Mouse (Mus musculus): Measurements from ENCODE around the gene Sympk.

Gene Sympk

GRCm38 (mm10) chr7:19084277-19084771 lies 60.1 kb downstream of the Sympk start:
- DNase-seq: peak; percentile 47

DNA sequence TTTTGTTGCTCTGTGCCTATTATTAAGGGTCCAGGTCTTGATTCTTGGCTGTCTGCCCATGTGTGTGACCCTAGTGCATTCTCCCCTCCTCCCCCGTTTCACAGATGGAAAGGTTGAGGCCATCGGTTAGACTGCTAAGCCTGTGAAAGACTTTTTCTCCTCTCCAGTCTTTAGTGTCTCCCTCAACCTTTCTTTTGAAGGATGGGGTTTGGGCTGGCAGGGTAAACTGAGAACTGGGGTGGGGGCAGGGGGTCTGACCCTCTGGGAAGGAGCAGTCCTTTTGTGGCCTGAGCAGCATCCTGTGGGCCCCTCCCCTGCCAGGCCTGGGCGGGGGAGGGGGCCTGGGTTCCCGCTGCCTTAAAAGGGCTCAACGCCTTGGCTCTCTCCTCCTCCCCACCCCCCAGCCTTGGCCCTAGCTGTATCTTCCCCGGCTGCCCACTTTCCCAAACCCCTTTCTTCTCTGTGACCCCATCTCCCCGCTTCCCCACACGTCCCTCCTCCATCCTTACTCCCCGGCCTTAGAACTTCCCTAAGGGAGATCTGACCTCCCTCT lies 60.8 kb downstream of the Sympk start:
- no peak for DNase-seq

GRCm38 (mm10) chr7:19085495-19085894 lies 61.3 kb downstream of the Sympk start:
- DNase-seq: no peak

DNA sequence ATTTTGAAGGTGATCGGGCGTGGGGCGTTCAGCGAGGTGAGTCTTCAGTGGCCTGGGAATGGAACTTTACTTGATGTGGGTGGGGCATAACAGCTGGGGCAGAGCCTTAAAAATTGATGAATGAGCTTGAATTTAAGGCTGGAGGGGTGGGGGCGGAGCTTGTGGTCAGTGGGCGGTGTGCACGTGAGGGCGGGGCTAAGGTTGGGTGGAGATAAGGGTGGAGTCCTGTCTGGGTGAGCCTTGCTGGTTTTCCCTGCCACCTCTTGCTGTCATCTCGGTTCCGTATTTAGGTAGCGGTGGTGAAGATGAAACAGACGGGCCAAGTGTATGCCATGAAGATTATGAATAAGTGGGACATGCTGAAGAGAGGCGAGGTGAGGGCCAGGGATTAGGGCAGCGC lies 61.9 kb downstream of the Sympk start:
- DNase-seq: peak; percentile 64

GRCm38 (mm10) chr7:19086760-19087159 lies 62.6 kb downstream of the Sympk start:
- no peak for DNase-seq

DNA sequence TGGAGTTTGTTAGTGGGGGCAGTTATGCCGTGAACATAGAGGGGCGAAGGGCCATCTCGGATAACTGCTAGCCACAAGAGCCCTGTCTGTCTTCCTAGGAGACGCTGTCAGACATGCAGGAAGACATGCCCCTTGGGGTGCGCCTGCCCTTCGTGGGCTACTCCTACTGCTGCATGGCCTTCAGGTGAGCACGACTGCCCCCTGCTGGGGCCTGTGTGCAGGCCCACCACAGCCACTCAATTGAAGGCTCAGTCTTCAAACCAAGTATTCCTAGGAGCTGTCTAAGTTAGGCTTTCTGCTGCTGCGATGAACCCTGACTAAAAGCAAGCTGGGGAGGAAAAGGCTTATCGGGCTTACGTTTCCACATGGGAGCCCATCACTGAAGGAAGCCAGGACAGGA lies 64.6 kb downstream of the Sympk start:
- peak; percentile 80 for DNase-seq

GRCm38 (mm10) chr7:19091913-19092312 lies 67.7 kb downstream of the Sympk start:
- no peak for DNase-seq

DNA sequence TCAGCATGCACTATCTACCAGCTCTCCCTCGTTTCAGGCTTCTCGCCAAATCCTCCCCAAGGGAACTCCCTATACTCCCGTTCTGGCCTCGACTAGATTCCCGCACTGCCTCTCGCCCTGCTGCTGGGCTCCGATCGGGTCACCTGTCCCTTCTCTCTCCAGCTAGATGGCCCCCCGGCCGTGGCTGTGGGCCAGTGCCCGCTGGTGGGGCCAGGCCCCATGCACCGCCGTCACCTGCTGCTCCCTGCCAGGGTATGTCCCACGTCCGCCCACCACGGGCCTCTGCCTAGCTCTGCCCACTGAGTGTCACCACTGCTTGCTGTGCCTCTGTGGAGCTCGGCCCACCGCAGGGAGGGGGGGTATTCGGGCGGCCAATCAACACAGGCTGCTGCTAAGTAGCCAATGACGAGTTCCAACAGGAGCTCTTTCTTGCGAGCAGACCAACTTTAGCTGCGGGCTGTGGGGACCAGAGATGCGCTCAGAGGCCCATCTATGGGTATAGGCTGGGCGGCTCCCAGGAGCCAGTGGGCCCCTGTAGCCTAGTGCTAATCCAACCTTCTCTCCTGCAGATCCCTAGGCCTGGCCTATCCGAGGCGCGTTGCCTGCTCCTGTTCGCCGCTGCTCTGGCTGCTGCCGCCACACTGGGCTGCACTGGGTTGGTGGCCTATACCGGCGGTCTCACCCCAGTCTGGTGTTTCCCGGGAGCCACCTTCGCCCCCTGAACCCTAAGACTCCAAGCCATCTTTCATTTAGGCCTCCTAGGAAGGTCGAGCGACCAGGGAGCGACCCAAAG lies 68.4 kb downstream of the Sympk start:
- DNase-seq: peak; percentile 56

DNA sequence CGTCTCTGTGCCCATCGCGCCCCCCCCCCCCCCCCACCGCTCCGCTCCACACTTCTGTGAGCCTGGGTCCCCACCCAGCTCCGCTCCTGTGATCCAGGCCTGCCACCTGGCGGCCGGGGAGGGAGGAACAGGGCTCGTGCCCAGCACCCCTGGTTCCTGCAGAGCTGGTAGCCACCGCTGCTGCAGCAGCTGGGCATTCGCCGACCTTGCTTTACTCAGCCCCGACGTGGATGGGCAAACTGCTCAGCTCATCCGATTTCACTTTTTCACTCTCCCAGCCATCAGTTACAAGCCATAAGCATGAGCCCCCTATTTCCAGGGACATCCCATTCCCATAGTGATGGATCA lies 69.0 kb downstream of the Sympk start:
- peak; percentile 92 for DNase-seq

- DNase-seq: peak; percentile 98
Observed at GRCm38 (mm10) chr7:19093537-19094385, 69.6 kb downstream of the Sympk start.

DNA sequence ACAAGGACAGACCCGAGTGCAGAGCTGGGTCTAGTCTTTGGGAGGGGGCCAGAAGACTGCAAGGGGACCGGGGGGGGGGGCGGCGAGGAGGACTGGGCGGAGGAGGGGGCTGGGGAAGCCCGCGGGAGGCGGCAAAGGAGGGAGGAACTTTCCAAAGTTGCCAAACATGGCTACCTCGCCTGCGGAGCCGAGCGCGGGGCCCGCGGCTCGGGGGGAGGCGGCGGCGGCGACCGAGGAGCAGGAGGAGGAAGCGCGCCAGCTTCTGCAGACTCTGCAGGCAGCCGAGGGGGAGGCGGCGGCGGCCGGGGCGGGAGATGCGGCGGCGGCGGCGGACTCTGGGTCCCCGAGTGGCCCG lies 70.3 kb downstream of the Sympk start, which contains the start of gene Six5:
Gene Six5, plus strand, starts transcription at position 124 of the 355 bp plus-strand sequence.
- peak; percentile 43 for DNase-seq

- DNase-seq: peak; percentile 51
Observed at GRCm38 (mm10) chr7:19094826-19095750, 70.9 kb downstream of the Sympk start.

DNA sequence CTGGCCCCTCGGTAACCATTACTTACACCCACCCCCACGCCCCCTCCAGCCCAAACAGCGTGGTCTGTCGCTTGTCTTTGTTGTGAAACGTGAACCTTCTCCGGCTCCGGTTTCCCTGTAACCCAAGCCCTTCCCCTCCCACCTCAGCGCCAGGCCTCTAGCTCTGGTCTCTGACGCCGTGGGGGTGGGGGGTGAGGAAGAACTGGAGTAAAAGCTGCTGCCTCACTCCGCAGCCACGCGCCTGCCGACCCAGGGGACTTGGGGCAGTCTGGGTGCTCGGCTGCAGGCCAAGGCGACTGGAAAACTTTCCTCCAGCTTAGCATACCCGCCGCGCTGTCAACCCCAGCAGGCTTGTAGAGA lies 71.6 kb downstream of the Sympk start:
- DNase-seq: peak; percentile 65

DNA sequence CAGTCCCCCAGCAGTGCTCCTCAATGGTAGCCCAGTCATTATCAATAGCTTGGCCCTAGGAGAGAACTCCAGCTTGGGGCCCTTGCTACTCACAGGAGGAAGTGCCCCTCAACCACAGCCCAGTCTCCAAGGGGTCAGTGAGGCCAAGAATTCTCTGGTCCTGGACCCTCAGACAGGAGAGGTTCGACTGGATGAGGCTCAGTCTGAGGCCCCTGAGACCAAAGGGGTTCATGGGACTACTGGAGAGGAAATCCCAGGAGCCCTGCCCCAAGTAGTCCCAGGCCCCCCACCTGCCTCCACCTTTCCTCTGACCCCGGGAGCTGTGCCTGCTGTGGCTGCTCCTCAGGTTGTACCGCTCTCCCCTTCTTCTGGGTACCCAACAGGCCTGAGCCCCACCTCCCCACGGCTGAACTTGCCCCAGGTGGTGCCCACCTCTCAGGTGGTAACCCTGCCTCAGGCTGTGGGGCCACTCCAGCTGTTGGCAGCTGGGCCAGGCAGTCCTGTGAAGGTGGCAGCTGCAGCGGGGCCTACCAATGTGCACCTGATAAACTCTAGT lies 72.3 kb downstream of the Sympk start:
- DNase-seq: no peak

GRCm38 (mm10) chr7:19097217-19097616 lies 73.0 kb downstream of the Sympk start:
- DNase-seq: no peak

DNA sequence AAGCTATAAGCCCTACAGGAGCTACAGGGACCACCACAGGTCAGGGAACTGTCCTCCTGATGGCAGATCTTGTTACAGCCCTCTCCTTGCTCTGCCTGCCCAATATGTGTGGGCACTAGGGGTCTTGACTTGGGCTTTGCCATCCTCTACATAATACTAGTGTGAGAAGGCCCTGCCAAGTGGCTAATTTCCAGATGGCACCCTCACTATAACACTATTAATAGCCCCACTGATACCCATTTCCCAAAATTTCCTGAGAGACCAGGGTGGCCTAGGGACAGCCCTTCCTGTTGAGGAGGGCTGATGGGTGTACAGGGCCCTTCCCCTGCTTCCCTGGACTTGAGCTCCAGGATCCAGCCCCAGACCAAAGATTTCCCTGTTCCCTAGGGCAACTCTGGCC lies 73.7 kb downstream of the Sympk start:
- DNase-seq: no peak

- no peak for DNase-seq
Observed at GRCm38 (mm10) chr7:19098811-19099210, 74.6 kb downstream of the Sympk start.

DNA sequence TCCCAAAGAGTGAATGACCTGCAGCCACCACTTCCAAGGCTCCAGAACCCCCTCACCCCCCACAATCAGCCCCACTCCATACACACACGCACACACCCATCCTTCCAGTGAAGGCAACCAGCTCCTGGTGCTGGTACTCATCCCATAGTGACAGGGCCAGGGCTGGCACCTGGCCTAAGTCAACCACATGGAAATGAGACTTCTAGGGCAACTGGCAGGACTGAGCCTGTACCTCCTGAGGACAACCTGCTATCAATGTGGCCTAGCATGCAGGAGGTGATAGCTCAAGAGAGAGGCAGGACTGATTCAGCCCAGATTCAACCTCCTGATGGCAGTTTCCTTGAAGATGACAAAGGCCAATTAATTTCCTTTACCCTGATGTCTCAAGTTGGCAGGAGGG lies 76.1 kb downstream of the Sympk start:
- no peak for DNase-seq

DNA sequence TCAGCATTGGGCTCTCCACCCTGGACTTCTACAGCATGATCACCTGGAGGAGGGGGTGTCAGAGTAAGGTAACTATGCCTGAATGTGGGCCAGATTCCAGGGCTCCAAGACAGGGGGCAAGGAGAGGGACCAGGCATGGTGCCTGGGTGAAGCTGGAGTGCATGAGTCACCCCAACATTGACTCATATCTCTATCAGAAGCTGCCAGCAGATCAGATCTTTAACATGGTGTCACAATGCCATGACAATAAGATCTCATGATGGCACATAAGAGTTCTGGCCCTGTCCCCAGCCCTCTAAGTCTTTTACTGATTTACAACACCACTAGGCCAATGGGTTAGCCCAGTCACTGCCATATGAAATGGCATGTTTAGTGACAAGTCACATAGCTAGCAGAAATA lies 79.6 kb downstream of the Sympk start:
- DNase-seq: no peak
